Mouse (Mus musculus) forebrain, embryonic 16.5 days (tissue): ENCODE measurements around the gene Fam169b. TPM values are rescaled to one million over a fixed set of nuclear protein-coding genes. Genes with fewer than 3 reads are reported as not detected.

Experiments
- ATAC-seq: fragments of 200-750 bp; cut with Nextera tagmentation; 2 replicates; pipeline ENCODE4 v1.8.0; 2017; ENCODE audit warnings: mild to moderate bottlenecking, moderate library complexity
- H3K27ac ChIP-seq: fragments of 300-500 bp; sonication (generic); 2 replicates; pipeline ENCODE4 v1.5.1; 2014; ENCODE audit warnings: low read length, control low read depth
- H3K27me3 ChIP-seq: fragments of 300-500 bp; sonication (generic); replicated peaks from 2 replicates; pipeline ENCODE4 v1.6.1; 2014; ENCODE audit warnings: low read length; ENCODE audit not compliant: control insufficient read depth, insufficient read depth
- H3K36me3 ChIP-seq: fragments of 300-500 bp; sonication (generic); 2 replicates; pipeline ENCODE4 v1.6.1; 2014; ENCODE audit not compliant: control insufficient read depth, insufficient read depth
- H3K4me1 ChIP-seq: fragments of 300-500 bp; sonication (generic); replicated peaks from 2 replicates; pipeline ENCODE4 v1.6.1; 2014; ENCODE audit warnings: low read length; ENCODE audit not compliant: control insufficient read depth, insufficient read depth
- H3K4me2 ChIP-seq: fragments of 300-500 bp; sonication (generic); 2 replicates; pipeline ENCODE4 v1.6.1; 2014; ENCODE audit warnings: mild to moderate bottlenecking, low read length, control low read depth
- H3K4me3 ChIP-seq: fragments of 300-500 bp; sonication (generic); replicated peaks from 2 replicates; pipeline ENCODE4 v1.5.1; 2014; ENCODE audit warnings: mild to moderate bottlenecking, low read length, control low read depth
- H3K9ac ChIP-seq: fragments of 300-500 bp; sonication (generic); replicated peaks from 2 replicates; pipeline ENCODE4 v1.6.1; 2014; ENCODE audit warnings: low read depth, low read length, control low read depth
- H3K9me3 ChIP-seq: fragments of 300-500 bp; sonication (generic); 2 replicates; pipeline ENCODE4 v1.6.1; 2016; ENCODE audit warnings: low read length; ENCODE audit not compliant: control insufficient read depth
- WGBS: fragments of 180-500 bp; shearing (Covaris S2); extraction: QIAGEN DNeasy Blood & Tissue Kit; methylation state at CpG from one replicate; pipeline ENCODE4 v1.1.7; 2014; 5-methylcytosine and 5-hydroxymethylcytosine counted together
- polyA plus RNA-seq: library from polyadenylated mRNA; unstranded; fragments of >200 nt; fragmentation: Nextera tagmentation; extraction: Ambion mirVana; gene quantifications from 2 replicates; pipeline ENCODE4 v1.2.1, GENCODE M21; 2015

Fam169b gene
- polyA plus RNA-seq, 1 experiment from 2014 or later: not detected

- no peak for ATAC-seq
Observed at GRCm38 (mm10) chr7:68236817-68237216, 36.8 kb upstream of the Fam169b start.

GRCm38 (mm10) chr7:68239220-68239827 lies 34.3 kb upstream of the Fam169b start:
- WGBS: 68% methylated on average over 11 of the region's 11 CpGs
- H3K9me3 ChIP-seq: no peaks in the 10 kb centered on the region
- H3K4me1 ChIP-seq: no peaks in the 10 kb centered on the region; the same call in 1 of the 2 replicates
- H3K4me3 ChIP-seq: no peak overlapping the region
- no peak overlapping the region for H3K4me2 ChIP-seq
- H3K27me3 ChIP-seq: no peaks in the 10 kb centered on the region
- no peak overlapping the region for H3K27ac ChIP-seq
- no peak for ATAC-seq
- no peak overlapping the region for H3K9ac ChIP-seq
- H3K36me3 ChIP-seq: 0 out of 2 replicates have a peak, but pooled peaks cover 2% of the 10 kb centered on the region

More at GRCm38 (mm10) chr7:68236817-68237216, 36.8 kb upstream of the Fam169b start:
- Histone ChIP-seq H3K9ac (no peak overlapping the region), H3K27ac (no peak overlapping the region), H3K4me3 (no peak overlapping the region), H3K4me1 (peaks cover 4% of the 10 kb centered on the region), H3K36me3 (0 out of 2 replicates have a peak, but pooled peaks cover 2% of the 10 kb centered on the region), H3K4me2 (no peak overlapping the region), H3K9me3 (no peaks in the 10 kb centered on the region), H3K27me3 (no peaks in the 10 kb centered on the region)
- WGBS: 76% methylated on average over 8 of the region's 8 CpGs

DNA sequence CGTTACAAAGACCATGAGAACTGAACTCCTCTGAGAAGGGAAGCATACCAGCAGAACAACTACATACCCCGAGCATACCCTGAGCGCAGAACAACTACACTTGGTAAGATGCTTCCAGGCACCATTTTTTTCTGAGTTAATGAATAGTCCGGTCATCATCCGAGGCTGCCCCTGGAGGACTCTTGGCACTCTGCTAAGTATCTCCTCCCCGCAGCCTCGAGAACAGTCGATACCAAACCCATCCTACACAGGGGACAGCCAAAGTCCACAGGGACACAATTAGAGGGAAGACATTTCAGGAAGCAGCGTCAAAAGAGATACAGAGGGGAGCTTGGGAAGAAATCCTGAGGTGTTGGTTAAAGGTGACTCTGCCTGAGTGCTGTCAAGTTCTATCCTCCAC lies 32.4 kb upstream of the Fam169b start:
- Histone ChIP-seq H3K4me1 (no peaks in the 10 kb centered on the region), H3K4me2 (no peak overlapping the region), H3K4me3 (no peak overlapping the region), H3K9ac (no peak overlapping the region), H3K9me3 (no peaks in the 10 kb centered on the region), H3K36me3 (0 out of 2 replicates have a peak, but pooled peaks cover 2% of the 10 kb centered on the region), H3K27me3 (no peaks in the 10 kb centered on the region), H3K27ac (no peak overlapping the region)
- 84% methylated on average over 9 of the region's 9 CpGs for WGBS
- no peak for ATAC-seq

DNA sequence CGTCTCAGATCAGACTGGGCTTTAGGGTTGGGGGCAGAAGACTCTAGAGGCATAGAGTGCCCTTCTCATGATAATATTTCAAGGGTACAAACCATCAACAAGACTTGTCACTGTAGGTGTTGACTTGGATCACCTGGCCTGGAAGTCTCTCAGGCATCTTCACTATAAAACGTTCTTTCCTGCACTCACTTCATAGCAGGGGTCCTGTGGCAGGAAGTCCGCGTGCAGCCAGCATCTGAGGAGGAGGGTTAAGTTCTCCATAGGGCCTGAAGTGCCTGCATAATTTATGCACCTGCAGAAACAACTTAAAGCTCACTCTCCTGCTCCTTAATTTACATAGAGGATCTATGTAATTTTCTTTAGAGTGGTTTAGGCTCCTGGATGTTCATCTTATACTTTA lies 28.0 kb upstream of the Fam169b start:
- Histone ChIP-seq H3K9me3 (peaks cover 3% of the 10 kb centered on the region; the same call in 1 of the 2 replicates), H3K27ac (no peak overlapping the region), H3K27me3 (no peaks in the 10 kb centered on the region), H3K4me1 (no peaks in the 10 kb centered on the region), H3K9ac (no peak overlapping the region), H3K4me2 (no peak overlapping the region), H3K4me3 (no peak overlapping the region), H3K36me3 (no peaks in the 10 kb centered on the region)
- ATAC-seq: no peak
- 49% methylated on average over 4 of the region's 4 CpGs for WGBS

- peaks cover 3% of the 10 kb centered on the region; the same call in 1 of the 2 replicates for H3K9me3 ChIP-seq
- H3K27me3 ChIP-seq: no peaks in the 10 kb centered on the region
- ATAC-seq: no peak
- WGBS: 80% methylated on average over 8 of the region's 8 CpGs
- H3K4me3 ChIP-seq: no peak overlapping the region
- H3K27ac ChIP-seq: no peak overlapping the region
- no peak overlapping the region for H3K4me2 ChIP-seq
- no peaks in the 10 kb centered on the region for H3K36me3 ChIP-seq
- H3K4me1 ChIP-seq: no peaks in the 10 kb centered on the region
- H3K9ac ChIP-seq: no peak overlapping the region
Observed at GRCm38 (mm10) chr7:68246249-68246648, 27.4 kb upstream of the Fam169b start.

DNA sequence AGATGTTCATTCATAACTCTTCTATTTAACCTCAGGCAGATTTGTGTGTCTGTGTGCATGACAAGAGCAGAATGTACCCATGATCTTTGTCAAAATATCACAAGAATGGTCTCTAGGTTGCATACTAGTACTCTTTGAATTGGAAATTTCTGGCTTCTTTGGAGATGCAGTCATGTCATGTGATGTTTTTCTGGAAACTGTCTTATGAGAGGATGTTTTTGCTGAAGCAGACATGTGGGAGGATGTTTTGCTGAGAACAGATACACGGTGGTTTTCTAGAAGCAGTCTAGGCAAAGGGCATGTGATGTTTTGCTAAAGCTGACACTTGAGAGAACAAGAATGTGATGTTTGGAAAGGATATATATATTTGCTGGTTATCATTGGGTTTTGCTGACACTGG lies 23.2 kb upstream of the Fam169b start:
- 86% methylated on average over 1 of the region's 1 CpGs for WGBS
- Histone ChIP-seq H3K27ac (no peak overlapping the region), H3K4me1 (no peaks in the 10 kb centered on the region)

GRCm38 (mm10) chr7:68250902-68251301 lies 22.7 kb upstream of the Fam169b start:
- Histone ChIP-seq H3K27me3 (no peaks in the 10 kb centered on the region), H3K36me3 (no peaks in the 10 kb centered on the region), H3K4me2 (no peak overlapping the region), H3K9ac (no peak overlapping the region), H3K4me1 (no peaks in the 10 kb centered on the region), H3K9me3 (peaks cover 3% of the 10 kb centered on the region; the same call in 1 of the 2 replicates), H3K27ac (no peak overlapping the region), H3K4me3 (no peak overlapping the region)
- no peak for ATAC-seq
- 90% methylated on average over 3 of the region's 3 CpGs for WGBS

More for the DNA sequence above, 23.2 kb upstream of the Fam169b start:
- Histone ChIP-seq H3K4me3 (no peak overlapping the region), H3K27me3 (no peaks in the 10 kb centered on the region), H3K4me2 (no peak overlapping the region), H3K36me3 (no peaks in the 10 kb centered on the region), H3K9me3 (peaks cover 3% of the 10 kb centered on the region; the same call in 1 of the 2 replicates), H3K9ac (no peak overlapping the region)
- ATAC-seq: no peak

- no peak for ATAC-seq
- no peaks in the 10 kb centered on the region for H3K27me3 ChIP-seq
- 0 out of 2 replicates have a peak, but pooled peaks cover 5% of the 10 kb centered on the region for H3K4me1 ChIP-seq
- no peak overlapping the region for H3K4me2 ChIP-seq
- H3K9me3 ChIP-seq: no peaks in the 10 kb centered on the region
- H3K27ac ChIP-seq: no peak overlapping the region
- no peaks in the 10 kb centered on the region for H3K36me3 ChIP-seq
- H3K4me3 ChIP-seq: no peak overlapping the region
- no peak overlapping the region for H3K9ac ChIP-seq
- WGBS: 41% methylated on average over 2 of the region's 2 CpGs
Observed at GRCm38 (mm10) chr7:68257767-68258166, 15.9 kb upstream of the Fam169b start.

GRCm38 (mm10) chr7:68258326-68259150 lies 15.1 kb upstream of the Fam169b start:
- Histone ChIP-seq H3K36me3 (no peaks in the 10 kb centered on the region), H3K9ac (no peak overlapping the region), H3K4me3 (no peak overlapping the region), H3K4me1 (0 out of 2 replicates have a peak, but pooled peaks cover 5% of the 10 kb centered on the region), H3K9me3 (no peaks in the 10 kb centered on the region), H3K27ac (no peak overlapping the region), H3K27me3 (no peaks in the 10 kb centered on the region), H3K4me2 (no peak overlapping the region)
- WGBS: 84% methylated on average over 17 of the region's 17 CpGs
- ATAC-seq: no peak
